Comparison of ENCODE assay signal across 8 mouse cellular contexts in genomic region chr11:80489172-80489881, GRCm38 (mm10). TPM values are rescaled to one million over a fixed set of nuclear protein-coding genes. Genes with fewer than 3 reads are reported as not detected.
A peak's percentile ranks its signal among the peaks of the same experiment; 100 is the strongest.
DNase-seq lines count a peak whose midpoint lies in the region; ATAC-seq and TF ChIP-seq lines count a peak whose summit lies in the region.

No protein-coding gene starts in this region.

- peak; percentile 88 for DNase-seq in layer of hippocampus, adult 11-12 months (ENCODE audit: low spot score)
- no peak for DNase-seq in layer of hippocampus, adult 9-10 months (ENCODE audit: low spot score)
- peak; percentile 81 for DNase-seq in brain, adult 2 months (ENCODE audit: low read depth, low spot score)
- peak; percentile 56 for DNase-seq in limb, embryonic 14.5 days (ENCODE audit: low spot score)
- DNase-seq in right cerebral cortex, postnatal 4 days = peak; percentile 55
- no peak for DNase-seq in testis, postnatal 10 days (ENCODE audit: low spot score)
- DNase-seq in adrenal gland, postnatal 14 days = no peak

- peak; percentile 26; the same call in 1 of the 2 replicates for ATAC-seq in forebrain, embryonic 13.5 days
- peak; percentile 78 for ATAC-seq in limb, embryonic 14.5 days (ENCODE audit: low FRiP score, low read depth)

- 55% methylated on average over 12 of the region's 12 CpGs for WGBS in forebrain, embryonic 13.5 days
- 44% methylated on average over 12 of the region's 12 CpGs for WGBS in limb, embryonic 14.5 days

- H3K27me3 ChIP-seq in forebrain, embryonic 13.5 days = no peaks in the 10 kb centered on the region
- H3K27me3 ChIP-seq in limb, embryonic 14.5 days (ENCODE audit: control insufficient read depth, insufficient read depth, low read length) = no peaks in the 10 kb centered on the region

- H3K4me2 ChIP-seq in forebrain, embryonic 13.5 days = peak overlapping the region; percentile 6; the same call in 1 of the 2 replicates
- no peak overlapping the region for H3K4me2 ChIP-seq in limb, embryonic 14.5 days (replicated peaks; ENCODE audit: low read depth, low read length, severe bottlenecking)

- H3K4me1 ChIP-seq in forebrain, embryonic 13.5 days = peaks cover 57% of the 10 kb centered on the region
- peaks cover 8% of the 10 kb centered on the region; the same call in 1 of the 2 replicates for H3K4me1 ChIP-seq in limb, embryonic 14.5 days (ENCODE audit: control insufficient read depth, insufficient read depth, low read length)

- TF ChIP-seq POLR2A in limb, embryonic 14.5 days (IDR thresholded peaks at IDR 0.05; ENCODE audit: borderline replicate concordance, extremely low read depth, insufficient read depth, insufficient read length) = no peak

- H3K27ac ChIP-seq in forebrain, embryonic 13.5 days = peak overlapping the region; percentile 76
- 0 out of 2 replicates have a peak overlapping the region, but pooled peaks have one; percentile 26 for H3K27ac ChIP-seq in limb, embryonic 14.5 days (replicated peaks; ENCODE audit: low read depth, low read length)

- H3K4me3 ChIP-seq in forebrain, embryonic 13.5 days = no peak overlapping the region
- no peak overlapping the region for H3K4me3 ChIP-seq in limb, embryonic 14.5 days (replicated peaks; ENCODE audit: low read length)

- H3K9ac ChIP-seq in forebrain, embryonic 13.5 days = peak overlapping the region; percentile 35; the same call in 1 of the 2 replicates
- H3K9ac ChIP-seq in limb, embryonic 14.5 days (ENCODE audit: low read depth, low read length, severe bottlenecking) = no peak overlapping the region

- H3K36me3 ChIP-seq in forebrain, embryonic 13.5 days (ENCODE audit: poor library complexity, severe bottlenecking) = no peaks in the 10 kb centered on the region
- H3K36me3 ChIP-seq in limb, embryonic 14.5 days (ENCODE audit: control insufficient read depth, insufficient read depth, low read length) = no peaks in the 10 kb centered on the region

- H3K9me3 ChIP-seq in forebrain, embryonic 13.5 days (replicated peaks) = no peaks in the 10 kb centered on the region
- H3K9me3 ChIP-seq in limb, embryonic 14.5 days (ENCODE audit: control insufficient read depth, low read length) = no peaks in the 10 kb centered on the region

RNA-seq across cellular contexts. Expression of gene Cdk5r1, which starts 12.5 kb away (rescaled TPM):
- polyA plus RNA-seq in forebrain, embryonic 13.5 days (2015; fragmentation: Nextera tagmentation; extraction: Ambion mirVana) = 67.9 and 73.9 TPM in 2 replicates
- polyA plus RNA-seq in limb, embryonic 14.5 days (2012; rRNA removed) = 12.3 and 12.6 TPM in 2 replicates
- 2.8 and 3.0 TPM in 2 replicates for polyA plus RNA-seq in limb, embryonic 14.5 days (2014; fragmentation: Nextera tagmentation; extraction: Ambion mirVana)
- total RNA-seq in adrenal gland, postnatal 14 days (2021) = 2.6 and 4.7 TPM in 2 replicates

Comparison
In these comparisons a context has a peak if more than half of its experiments do, and no peak if none do; other contexts are left out.
1. DNase-seq: peak in layer of hippocampus, adult 11-12 months (single experiment), brain, adult 2 months (single experiment), limb, embryonic 14.5 days (single experiment) and right cerebral cortex, postnatal 4 days (single experiment); none in layer of hippocampus, adult 9-10 months (single experiment), testis, postnatal 10 days (single experiment) and adrenal gland, postnatal 14 days (single experiment).